Mouse (Mus musculus): Measurements from ENCODE around the gene Cbln3. TPM values are rescaled to one million over a fixed set of nuclear protein-coding genes. Genes with fewer than 3 reads are reported as not detected.

Cbln3 gene
- polyA plus RNA-seq, 1 experiment from 2014 or later, result 0.26 TPM

DNA sequence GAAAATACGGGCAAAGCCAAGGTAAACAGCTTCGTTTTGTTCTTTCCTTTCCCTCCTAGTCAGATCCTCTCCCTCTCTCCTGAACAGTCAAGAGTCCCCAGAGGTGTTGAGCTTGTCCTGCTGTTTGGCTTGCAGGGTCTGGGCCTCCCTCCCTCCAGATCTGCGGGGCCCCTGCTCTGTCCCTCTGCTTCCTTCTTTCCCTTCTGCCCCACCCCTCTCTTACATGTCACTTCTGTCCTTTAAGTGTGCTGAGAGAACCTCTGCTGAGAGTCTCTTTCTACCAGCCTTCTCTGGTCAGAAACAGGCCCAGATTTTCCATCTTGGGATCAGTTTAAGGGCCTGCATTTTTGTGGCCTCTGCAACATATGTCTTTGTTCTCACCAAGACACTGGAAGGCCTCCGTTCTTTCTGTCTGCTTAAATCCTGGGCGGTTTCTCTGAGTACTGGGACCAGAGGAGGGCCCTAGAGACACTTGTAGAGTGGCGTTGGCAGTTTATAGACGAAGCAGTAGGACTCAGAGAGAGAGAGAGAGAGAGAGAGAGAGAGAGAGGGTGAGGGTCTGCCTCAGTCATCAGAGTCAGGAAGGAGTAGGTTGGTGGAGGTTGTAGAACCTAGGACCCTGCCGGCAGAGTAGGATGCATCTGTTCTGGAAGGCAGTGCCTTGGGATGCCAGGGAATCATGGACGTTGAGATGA is 29.6 kb downstream of the Cbln3 start:
- H3K4me3 ChIP-seq (ENCODE audit: low read depth, low read length), result peak overlapping the region; percentile 50
- ATAC-seq (peak; percentile 32), DNase-seq (ENCODE audit: low spot score) (peak; percentile 69)
- peak overlapping the region; percentile 90 for H3K27ac ChIP-seq (ENCODE audit: low read length)
- H3K36me3 ChIP-seq (ENCODE audit: insufficient read depth, low read length), result no peaks in the 10 kb centered on the region
- peak overlapping the region; percentile 79 for H3K4me2 ChIP-seq (replicated peaks; ENCODE audit: low read depth, low read length)
- no peak for TF ChIP-seq CTCF (IDR thresholded peaks at IDR 0.05)
- peak; percentile 16 for TF ChIP-seq EP300 (IDR thresholded peaks at IDR 0.05)
- peak overlapping the region; percentile 56 for H3K9ac ChIP-seq (replicated peaks; ENCODE audit: low read depth)
- H3K4me1 ChIP-seq (ENCODE audit: insufficient read depth, low read depth, low read length), result peaks cover 25% of the 10 kb centered on the region
- H3K27me3 ChIP-seq (replicated peaks; ENCODE audit: insufficient read depth, low read length), result no peaks in the 10 kb centered on the region
- WGBS, result 0% methylated on average over 9 of the region's 9 CpGs
- H3K9me3 ChIP-seq (ENCODE audit: low read length), result no peaks in the 10 kb centered on the region

DNA sequence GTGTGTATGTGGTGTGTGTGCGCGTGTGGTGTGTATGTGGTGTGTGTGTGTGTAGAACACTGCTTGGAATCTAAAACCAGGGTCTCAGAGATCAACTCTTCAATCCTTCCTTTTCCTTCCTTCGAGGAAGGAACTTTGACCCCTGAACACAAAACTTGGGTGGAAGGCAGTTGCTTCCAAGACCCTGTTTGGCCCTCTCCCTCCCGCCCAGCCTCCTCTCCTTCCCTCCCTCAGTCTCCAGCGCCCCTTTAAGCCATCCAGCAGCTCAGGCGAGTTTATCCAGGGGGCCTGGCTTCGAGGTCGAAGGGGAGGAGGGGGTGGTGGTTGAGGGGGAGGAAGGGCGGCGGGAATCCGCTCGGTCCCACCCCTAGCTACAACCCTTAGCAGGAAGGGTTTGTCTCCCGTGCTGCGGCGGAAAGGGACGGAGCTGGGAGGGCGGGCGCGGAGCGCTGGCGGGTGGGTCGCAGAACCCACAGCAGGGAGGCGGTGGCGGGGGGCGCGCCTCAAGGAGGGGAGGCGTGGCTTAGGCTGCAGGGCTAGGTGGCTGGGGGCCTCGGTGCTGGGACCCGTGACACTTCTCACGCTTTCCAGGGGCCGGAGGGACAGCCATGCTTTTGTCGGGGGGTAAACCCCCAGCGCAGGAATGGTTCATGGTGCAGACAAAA is 30.4 kb downstream of the Cbln3 start, which contains the start of gene Nynrin:
Gene Nynrin (plus strand): TSS at position 390 of the 665 bp plus-strand sequence.
- 1% methylated on average over 22 of the region's 33 CpGs for WGBS
- TF ChIP-seq CTCF (IDR thresholded peaks at IDR 0.05), result no peak
- TF ChIP-seq EP300 (IDR thresholded peaks at IDR 0.05), result no peak
- H3K4me1 ChIP-seq (ENCODE audit: insufficient read depth, low read depth, low read length), result peaks cover 22% of the 10 kb centered on the region
- peak within 1 kb of the TSS; percentile 56 for H3K9ac ChIP-seq (replicated peaks; ENCODE audit: low read depth)
- peak within 1 kb of the TSS; percentile 79 for H3K4me2 ChIP-seq (replicated peaks; ENCODE audit: low read depth, low read length)
- H3K9me3 ChIP-seq (ENCODE audit: low read length), result no peaks in the 10 kb centered on the region
- H3K4me3 ChIP-seq (ENCODE audit: low read depth, low read length), result peak within 1 kb of the TSS; percentile 50
- peak; percentile 91 for ATAC-seq
- H3K36me3 ChIP-seq (ENCODE audit: insufficient read depth, low read length), result no peaks in the 10 kb centered on the region
- peak within 1 kb of the TSS; percentile 90 for H3K27ac ChIP-seq (ENCODE audit: low read length)
- H3K27me3 ChIP-seq (replicated peaks; ENCODE audit: insufficient read depth, low read length), result no peaks in the 10 kb centered on the region
- DNase-seq (ENCODE audit: low spot score), result peak; percentile 90

DNA sequence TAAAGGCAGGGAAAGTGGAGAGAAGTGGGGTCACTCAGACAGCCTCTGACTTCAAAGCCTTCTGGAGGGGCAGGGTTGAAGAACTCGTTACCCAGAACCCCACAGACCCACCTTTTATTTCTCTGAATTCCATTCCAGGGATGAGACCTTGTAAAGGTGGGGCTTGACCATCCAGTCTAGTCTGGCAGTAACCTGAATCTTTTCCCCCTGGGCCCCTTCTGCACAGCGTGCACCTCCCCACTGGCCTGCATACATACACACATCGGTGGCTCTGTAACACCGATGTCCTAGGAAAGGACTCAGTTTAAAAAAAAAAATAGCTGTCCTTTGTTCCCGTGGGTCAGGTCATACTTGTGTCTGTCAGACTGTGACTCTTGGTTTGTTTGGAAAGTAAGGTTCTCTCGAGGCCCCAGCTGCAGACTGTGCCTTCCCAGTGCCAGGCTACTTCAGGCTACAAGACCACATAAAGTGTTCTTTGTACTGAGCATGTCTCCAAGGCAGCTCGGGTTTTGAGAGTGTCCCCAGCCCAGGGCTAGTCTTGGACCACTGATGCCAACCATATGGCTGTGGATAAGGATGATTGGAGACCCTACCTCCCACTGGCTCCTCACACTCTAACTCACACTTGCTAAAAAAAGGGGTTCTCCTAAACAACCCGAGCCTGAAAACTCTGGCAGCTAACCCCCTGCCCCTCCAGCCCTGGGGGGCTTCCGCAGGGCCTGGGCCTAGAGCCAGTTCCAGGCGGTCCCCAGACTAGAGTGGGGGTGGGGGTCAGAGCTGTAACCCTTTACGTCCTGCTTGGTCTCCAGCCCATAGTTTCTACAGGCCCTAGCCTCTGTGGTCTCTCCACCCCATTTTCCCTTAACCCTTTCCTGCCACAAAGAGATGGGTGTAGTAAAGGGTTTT is 31.3 kb downstream of the Cbln3 start:
- WGBS, result 9% methylated on average over 11 of the region's 11 CpGs
- Histone ChIP-seq H3K4me2 (replicated peaks; ENCODE audit: low read depth, low read length) (peak overlapping the region; percentile 79), H3K36me3 (ENCODE audit: insufficient read depth, low read length) (no peaks in the 10 kb centered on the region), H3K9me3 (ENCODE audit: low read length) (no peaks in the 10 kb centered on the region), H3K4me3 (ENCODE audit: low read depth, low read length) (no peak overlapping the region), H3K27me3 (replicated peaks; ENCODE audit: insufficient read depth, low read length) (no peaks in the 10 kb centered on the region), H3K9ac (replicated peaks; ENCODE audit: low read depth) (peak overlapping the region; percentile 56), H3K4me1 (ENCODE audit: insufficient read depth, low read depth, low read length) (peaks cover 22% of the 10 kb centered on the region), H3K27ac (ENCODE audit: low read length) (peak overlapping the region; percentile 90)
- DNase-seq (ENCODE audit: low spot score) (peak; percentile 53), ATAC-seq (peak; percentile 34)
- TF ChIP-seq CTCF (IDR thresholded peaks at IDR 0.05) (no peak), EP300 (IDR thresholded peaks at IDR 0.05) (0 out of 2 replicates have a peak, but pooled peaks have one; percentile 15)

DNA sequence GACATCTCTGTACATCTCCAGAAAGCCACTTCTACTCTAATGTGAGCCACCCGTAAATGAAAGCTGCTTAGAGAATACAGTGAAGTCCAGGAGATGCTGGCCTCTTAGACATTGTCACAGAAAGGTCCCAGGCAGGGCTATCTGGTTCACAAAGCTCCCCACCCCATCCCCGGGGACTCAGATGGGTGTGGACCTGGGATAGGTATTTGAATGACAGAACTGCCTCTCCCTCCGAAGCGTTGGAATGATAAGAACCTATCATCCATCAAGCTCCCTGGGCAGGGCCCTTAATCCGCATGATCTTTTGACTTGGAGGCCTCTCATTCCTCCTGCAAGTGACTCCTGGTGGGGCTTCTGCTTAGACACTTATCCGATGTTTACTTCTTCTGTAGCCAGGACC is 33.3 kb downstream of the Cbln3 start:
- H3K27ac ChIP-seq (ENCODE audit: low read length), result no peak overlapping the region
- no peak for TF ChIP-seq CTCF (IDR thresholded peaks at IDR 0.05)
- no peak for TF ChIP-seq EP300 (IDR thresholded peaks at IDR 0.05)

DNA sequence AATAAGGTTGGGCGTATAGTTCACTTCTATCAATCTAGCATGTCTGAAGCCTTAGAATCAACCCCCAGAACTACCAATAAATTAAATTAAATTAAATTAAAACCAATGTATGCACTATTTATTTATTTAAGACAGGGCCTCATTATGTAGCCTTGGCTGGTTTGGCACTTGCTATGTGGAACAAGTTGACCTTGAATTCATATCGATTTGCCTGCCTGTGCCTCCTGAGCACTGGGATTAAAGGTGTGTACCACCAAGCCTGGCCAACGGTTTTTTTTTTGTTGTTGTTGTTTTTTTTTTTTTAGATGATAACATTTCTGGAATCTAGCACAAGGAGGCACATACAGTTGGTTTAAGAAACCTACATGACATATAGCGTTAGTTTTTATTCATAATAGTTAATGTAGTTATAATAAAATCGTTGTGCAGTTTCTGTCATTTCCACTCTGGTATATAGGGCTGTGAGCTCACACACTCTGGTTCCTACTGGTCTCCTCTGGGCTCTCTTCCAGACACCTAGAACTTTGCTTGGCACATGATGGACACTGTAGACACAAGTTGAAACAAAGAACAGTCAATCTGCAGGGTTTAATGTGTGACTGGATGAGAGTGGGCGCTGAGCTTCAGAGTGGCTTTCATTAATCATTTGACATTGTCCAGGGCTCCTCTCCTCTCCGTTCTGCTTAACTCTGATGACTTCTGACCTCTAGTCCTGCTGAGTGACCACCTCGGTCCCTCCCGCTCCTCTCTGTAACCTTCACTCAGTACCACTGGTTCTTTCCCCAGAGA is 38.5 kb downstream of the Cbln3 start:
- DNase-seq (ENCODE audit: low spot score), result no peak

More for the DNA sequence above, 33.3 kb downstream of the Cbln3 start:
- H3K4me2 ChIP-seq (replicated peaks; ENCODE audit: low read depth, low read length), result no peak overlapping the region
- no peaks in the 10 kb centered on the region for H3K36me3 ChIP-seq (ENCODE audit: insufficient read depth, low read length)
- no peak overlapping the region for H3K4me3 ChIP-seq (ENCODE audit: low read depth, low read length)
- ATAC-seq (no peak), DNase-seq (ENCODE audit: low spot score) (no peak)
- H3K9me3 ChIP-seq (ENCODE audit: low read length), result no peaks in the 10 kb centered on the region
- H3K4me1 ChIP-seq (ENCODE audit: insufficient read depth, low read depth, low read length), result peaks cover 12% of the 10 kb centered on the region; the same call in 1 of the 2 replicates
- H3K27me3 ChIP-seq (replicated peaks; ENCODE audit: insufficient read depth, low read length), result no peaks in the 10 kb centered on the region
- WGBS, result 49% methylated on average over 6 of the region's 6 CpGs
- H3K9ac ChIP-seq (replicated peaks; ENCODE audit: low read depth), result no peak overlapping the region

More for the DNA sequence above, 38.5 kb downstream of the Cbln3 start:
- 66% methylated on average over 9 of the region's 9 CpGs for WGBS
- Histone ChIP-seq H3K9me3 (ENCODE audit: low read length) (no peaks in the 10 kb centered on the region), H3K4me2 (replicated peaks; ENCODE audit: low read depth, low read length) (no peak overlapping the region), H3K27me3 (replicated peaks; ENCODE audit: insufficient read depth, low read length) (no peaks in the 10 kb centered on the region), H3K4me3 (ENCODE audit: low read depth, low read length) (no peak overlapping the region), H3K27ac (ENCODE audit: low read length) (no peak overlapping the region), H3K9ac (replicated peaks; ENCODE audit: low read depth) (no peak overlapping the region), H3K4me1 (ENCODE audit: insufficient read depth, low read depth, low read length) (no peaks in the 10 kb centered on the region), H3K36me3 (ENCODE audit: insufficient read depth, low read length) (no peaks in the 10 kb centered on the region)
- no peak for ATAC-seq
- TF ChIP-seq EP300 (IDR thresholded peaks at IDR 0.05) (no peak), CTCF (IDR thresholded peaks at IDR 0.05) (no peak)
